Mouse (Mus musculus): ENCODE measurements around the gene Mdm2.
A peak's percentile ranks its signal among the peaks of the same experiment; 100 is the strongest.

The Mdm2 gene

DNA sequence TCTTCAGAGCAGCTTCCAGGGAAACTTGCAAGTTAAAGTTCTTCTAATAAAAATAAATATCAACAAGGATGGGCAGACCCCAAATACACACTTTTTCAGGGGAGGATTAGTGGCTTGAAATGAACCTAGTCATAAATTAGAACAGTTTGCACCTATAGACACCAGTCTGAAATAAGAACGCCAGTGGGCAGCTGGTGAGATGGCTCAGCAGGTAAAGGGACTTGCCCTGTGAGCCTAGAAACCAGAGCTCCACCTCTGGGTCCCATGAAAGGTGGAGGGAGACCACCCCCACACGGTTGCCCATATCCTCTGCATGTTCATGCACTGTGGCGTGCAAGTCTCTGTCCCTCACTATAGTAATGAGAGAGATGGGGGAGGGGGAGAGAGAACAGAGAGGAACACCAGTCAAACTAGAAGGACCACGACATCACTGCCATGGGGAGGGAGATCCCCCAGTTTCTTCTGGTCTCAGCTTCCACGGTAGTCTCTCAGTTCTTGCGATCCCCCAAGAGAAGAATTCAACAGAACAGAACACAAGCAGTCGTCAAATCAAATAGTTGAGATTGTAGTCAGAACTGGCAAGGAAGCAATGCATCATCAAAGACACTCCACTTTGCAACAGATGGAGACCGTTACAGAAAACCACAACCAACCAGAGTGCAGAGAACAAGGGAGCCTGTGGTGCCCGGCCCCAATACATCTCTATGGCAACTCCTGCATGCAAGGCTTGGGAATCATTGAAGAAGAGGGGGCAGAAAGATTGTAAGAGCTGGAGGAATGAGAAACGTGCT lies 58.8 kb downstream of the Mdm2 start:
- no peak for DNase-seq

DNA sequence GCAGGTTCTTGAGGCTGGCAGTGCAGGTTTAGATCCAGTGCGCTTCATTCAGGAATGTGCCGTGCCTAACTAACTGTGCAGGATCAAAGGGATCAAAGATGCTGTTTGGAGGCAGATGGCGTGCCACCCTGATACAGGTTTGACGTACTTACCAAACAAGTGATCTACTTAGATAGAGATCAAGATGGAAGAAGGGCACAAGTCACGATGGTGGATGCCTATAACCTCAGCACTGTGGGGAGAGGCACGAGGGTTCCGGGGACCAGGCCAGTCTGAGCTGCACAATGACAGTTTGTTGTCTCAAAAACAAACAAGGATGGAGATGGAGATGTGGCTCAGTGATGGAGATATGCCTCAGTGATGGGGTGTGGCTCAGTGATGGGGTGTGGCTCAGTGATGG lies 59.8 kb downstream of the Mdm2 start:
- no peak for DNase-seq

DNA sequence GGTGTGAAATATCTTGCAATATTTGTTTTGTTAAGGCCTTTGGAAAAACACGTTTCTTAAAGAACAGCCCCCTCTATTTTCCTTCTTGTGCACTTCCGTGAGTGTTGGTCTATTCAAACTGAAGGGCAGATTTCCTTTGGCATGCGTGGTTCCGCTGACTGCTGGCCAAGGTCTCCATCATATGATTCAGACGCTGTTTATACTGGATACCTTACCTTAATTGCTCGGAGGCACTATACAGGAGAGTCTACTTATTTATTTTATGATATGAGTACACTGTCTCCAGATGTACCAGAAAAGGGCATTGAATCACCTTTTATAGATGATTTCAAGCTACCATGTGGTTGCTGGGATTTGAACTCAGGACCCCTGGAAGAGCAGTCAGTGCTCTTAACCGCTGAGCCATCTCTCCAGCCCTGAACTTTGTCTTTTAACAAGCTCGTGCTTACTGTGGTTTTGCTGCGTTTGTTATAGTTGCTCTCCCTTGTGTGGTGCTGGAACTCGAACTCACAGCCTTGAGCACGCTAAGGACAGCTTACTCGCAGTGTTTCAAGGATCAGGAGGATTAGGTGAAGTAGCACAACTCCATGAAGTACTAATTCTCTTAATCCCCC lies 60.4 kb downstream of the Mdm2 start:
- DNase-seq = no peak

- DNase-seq = no peak
Measured at GRCm38 (mm10) chr10:117649292-117650041, 61.1 kb downstream of the Mdm2 start.

DNA sequence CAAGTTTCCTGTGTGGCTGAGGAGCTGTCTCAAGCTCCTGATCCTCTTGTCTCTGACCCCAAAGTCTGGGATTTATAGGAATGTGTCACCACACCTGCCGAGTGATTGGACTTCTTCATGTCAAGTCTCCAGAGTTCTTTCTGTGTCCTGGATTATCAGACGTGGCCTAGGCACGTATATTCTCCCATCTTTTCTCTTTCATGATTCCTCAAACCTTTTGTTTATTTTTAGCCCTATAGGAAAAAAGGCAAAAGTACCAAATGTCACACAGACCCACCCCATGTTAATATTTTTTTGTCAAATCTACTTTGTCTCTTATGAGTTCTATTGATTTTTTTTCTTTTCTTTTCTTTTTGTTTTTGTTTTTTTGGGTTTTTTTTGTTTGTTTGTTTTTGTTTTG lies 61.9 kb downstream of the Mdm2 start:
- DNase-seq = no peak

DNA sequence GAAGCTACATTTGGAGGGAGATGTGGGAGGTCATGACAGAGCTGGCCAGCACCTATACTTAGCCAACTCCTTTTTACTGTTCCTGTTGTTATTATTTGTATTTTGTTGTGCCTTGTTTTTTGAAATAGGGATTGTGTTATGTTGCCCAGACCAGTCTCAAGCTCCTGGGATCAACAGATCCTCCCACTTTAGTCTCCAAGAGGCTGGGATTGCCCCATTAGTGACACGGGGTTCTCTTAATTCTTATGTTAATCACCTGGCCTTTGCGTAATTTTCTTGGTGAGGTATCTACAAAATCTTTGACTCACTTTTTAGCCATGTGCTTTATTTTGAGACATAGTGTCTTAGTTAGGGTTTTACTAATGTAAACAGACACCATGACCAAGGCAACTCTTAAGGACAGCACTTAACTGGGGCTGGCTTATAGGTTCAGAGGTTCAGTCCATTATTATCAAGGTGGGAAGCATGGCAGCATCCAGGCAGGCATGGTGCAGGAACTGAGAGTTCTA lies 62.5 kb downstream of the Mdm2 start:
- no peak for DNase-seq

- DNase-seq = peak; percentile 87
Measured at GRCm38 (mm10) chr10:117647158-117647505, 63.4 kb downstream of the Mdm2 start.

GRCm38 (mm10) chr10:117646482-117647157 lies 63.9 kb downstream of the Mdm2 start:
- no peak for DNase-seq

GRCm38 (mm10) chr10:117645487-117645964 lies 65.0 kb downstream of the Mdm2 start:
- no peak for DNase-seq

DNA sequence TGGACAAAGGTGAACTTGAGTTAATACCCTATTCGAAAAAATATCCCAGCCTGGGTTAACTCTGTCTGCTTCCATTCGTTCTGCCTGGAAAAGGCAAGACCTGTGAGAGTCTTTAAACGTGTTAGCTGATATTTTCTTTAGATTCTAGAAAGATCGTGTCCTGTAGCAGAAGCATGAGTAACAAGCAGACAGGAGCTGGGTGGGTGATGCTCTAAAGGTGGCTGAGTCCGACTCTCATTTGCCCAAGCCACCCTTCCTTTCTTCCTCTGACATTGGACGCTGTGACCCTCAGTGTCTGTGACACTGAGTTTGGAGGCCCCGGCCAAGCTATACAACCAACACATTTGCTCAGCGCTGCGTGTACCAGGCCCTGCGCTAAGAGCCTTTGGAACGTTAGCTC lies 65.7 kb downstream of the Mdm2 start:
- no peak for DNase-seq

- DNase-seq = no peak
Measured at GRCm38 (mm10) chr10:117644429-117644748, 66.2 kb downstream of the Mdm2 start.

GRCm38 (mm10) chr10:117643711-117644428 lies 66.7 kb downstream of the Mdm2 start:
- no peak for DNase-seq

DNA sequence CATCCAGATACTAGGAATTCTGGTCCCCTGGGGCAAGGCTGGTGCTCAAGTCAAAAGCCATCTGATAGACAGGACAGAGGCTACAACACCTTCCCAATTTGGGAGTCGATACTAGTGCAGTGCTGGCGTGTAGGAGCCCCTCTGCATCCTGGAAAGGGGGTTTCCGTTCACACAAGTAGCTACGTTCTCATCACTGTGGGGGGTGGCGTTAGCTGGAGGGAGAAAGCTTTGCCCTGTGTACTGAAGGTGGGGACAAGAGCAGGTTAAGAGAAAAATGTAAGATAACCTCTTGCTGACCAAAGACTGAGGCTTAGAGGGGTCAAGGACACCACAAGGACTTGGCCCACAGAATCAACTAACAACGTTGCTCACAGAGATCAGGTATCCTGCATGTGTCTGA lies 67.3 kb downstream of the Mdm2 start:
- no peak for DNase-seq

DNA sequence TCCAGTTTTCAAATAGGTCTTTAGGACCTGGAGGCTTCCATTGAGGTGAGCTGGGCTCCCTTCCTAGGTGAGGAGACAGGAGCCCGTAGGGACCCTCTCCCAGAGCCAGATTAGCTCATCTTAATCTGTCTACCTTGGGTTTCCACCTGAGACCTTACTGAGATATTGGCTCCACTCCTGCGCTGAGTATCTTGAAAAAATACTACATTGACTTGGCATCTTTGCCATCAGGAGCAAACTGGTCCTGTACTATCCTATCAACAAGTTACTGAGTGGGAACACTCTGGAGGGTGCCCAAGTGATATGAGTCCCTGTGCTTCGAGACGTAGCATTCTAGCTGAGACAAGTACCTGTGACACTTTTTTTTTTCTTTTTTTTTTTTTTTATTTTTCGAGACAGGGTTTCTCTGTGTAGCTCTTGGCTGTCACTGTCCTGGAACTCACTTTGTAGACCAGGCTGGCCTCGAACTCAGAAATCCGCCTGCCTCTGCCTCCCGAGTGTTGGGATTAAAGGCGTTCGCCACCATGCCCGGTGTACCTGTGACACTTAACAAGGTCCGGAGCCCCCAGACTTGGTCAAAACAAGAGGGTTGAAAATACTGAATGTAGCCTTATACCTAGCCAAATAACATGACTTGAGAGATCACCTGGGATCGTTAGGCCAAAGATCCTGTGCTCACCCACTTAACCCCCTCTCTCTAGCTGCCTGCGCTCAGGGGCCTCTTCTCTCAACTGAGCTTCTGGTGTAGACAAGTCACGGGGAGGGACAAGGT lies 67.9 kb downstream of the Mdm2 start:
- DNase-seq = no peak

GRCm38 (mm10) chr10:117642201-117642450 lies 68.4 kb downstream of the Mdm2 start:
- DNase-seq = no peak

DNA sequence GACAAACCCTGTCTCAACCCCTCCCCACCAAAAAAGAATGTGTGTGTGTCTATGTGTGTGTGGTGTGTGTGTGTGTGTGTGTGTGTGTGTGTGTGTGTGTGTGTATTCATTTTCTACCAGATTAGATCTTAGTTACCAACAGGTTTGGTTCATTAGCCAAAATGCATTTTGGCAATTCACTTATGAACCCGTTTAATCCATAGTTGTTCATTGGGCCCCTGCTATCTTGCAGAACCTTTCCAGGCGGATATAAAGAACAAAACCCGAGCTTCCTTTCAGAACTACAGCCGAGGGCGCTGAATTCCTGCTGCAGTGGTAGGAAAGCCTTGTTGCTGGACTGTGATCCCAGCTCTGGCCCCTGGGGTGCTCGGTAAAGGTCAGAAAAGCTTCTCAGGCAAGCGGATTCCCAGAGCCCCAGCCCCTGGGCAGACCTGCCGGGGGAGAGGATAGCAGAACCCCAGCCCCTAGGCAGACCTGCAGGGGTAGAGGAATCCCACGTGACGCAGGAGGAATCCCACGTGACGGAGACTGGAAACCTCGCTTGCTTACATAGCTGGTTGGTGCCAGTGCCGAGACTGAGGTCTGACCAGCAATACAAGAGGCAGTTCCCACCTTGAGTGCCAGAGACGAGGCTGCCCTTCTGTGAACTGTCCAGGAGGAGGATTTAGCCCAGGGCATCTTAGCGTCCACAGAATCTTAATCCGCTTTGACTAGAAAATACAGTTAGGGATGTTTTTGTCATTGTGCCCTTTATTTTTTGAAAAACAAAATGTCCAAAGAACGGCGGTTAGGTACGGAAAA lies 69.0 kb downstream of the Mdm2 start:
- no peak for DNase-seq

GRCm38 (mm10) chr10:117640595-117641078 lies 69.9 kb downstream of the Mdm2 start:
- no peak for DNase-seq

GRCm38 (mm10) chr10:117639899-117640594 lies 70.5 kb downstream of the Mdm2 start:
- no peak for DNase-seq

DNA sequence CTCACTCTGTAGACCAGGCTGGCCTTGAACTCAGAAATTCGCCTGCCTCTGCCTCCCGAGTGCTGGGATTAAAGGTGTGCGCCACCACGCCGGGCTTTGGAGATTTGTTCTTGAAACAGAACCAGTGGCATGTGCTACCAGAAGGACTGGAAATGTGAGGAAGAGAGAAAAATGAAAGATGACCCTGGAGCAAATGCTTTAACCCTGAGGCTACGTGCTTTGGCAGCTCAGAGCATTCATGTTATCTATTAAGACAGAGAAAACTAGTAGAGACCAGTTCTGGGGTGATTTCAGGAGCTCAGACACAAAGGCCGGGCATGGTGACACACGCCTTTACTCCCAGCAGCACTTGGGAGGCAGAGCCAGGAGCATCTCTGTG lies 71.3 kb downstream of the Mdm2 start:
- no peak for DNase-seq
